Mouse (Mus musculus): ENCODE measurements around the gene Acap1.
A peak's percentile ranks its signal among the peaks of the same experiment; 100 is the strongest.

DNA sequence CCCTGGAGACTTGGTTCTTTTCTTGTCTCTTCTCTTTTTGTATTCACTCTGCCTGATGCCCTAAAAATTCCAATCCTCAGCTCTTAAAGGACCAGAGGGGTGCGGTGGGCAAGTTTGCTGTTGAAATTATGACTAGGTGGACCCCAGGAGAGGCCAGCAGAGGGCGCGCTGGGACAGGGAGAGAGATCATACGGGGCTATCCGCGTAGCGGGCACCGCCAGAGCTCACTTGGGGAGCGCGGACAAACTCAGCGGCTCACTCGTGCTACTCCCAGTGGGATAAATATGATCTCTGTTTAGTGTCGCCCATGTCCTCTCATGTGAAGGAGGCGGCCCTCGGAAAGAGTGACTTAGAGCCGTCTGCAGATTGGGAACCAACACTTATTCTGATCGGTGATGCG, 38.8 kb upstream of the Acap1 start:
- TF ChIP-seq CTCF (IDR thresholded peaks at IDR 0.05; ENCODE audit: low read depth), result peak; percentile 97
- no peak for TF ChIP-seq EP300 (IDR thresholded peaks at IDR 0.05; ENCODE audit: low read depth)
